Mouse (Mus musculus) spleen, adult 2 months (tissue): Measurements from ENCODE around the gene 4931414P19Rik. TPM values are rescaled to one million over a fixed set of nuclear protein-coding genes. Genes with fewer than 3 reads are reported as not detected.

Experiments used
- DNase-seq, 2 experiments: peaks; one replicate each; pipeline versions ENCODE4 v3.0.0 to v3.0.0-alpha.2; 2012 to 2021; ENCODE audit warnings: low spot score in 2 of 2, low read depth in 1 of 2
- H3K27ac ChIP-seq: fragments of 200-500 bp; 2 replicates; pipeline ENCODE4 v1.5.1; 2012; ENCODE audit warnings: low read length, inconsistent platforms; ENCODE audit not compliant: insufficient read depth
- H3K27me3 ChIP-seq: fragments of 200-500 bp; 2 replicates; pipeline ENCODE4 v1.6.1; 2012; ENCODE audit warnings: mild to moderate bottlenecking, moderate library complexity, low read length, inconsistent platforms; ENCODE audit not compliant: control insufficient read depth, insufficient read depth
- H3K36me3 ChIP-seq: fragments of 200-500 bp; 2 replicates; pipeline ENCODE4 v1.6.1; 2012; ENCODE audit warnings: mild to moderate bottlenecking, low read length, inconsistent platforms; ENCODE audit not compliant: control insufficient read depth, insufficient read depth
- H3K4me1 ChIP-seq: fragments of 200-500 bp; 2 replicates; pipeline ENCODE4 v1.6.1; 2011; ENCODE audit warnings: inconsistent platforms; ENCODE audit not compliant: control insufficient read depth, insufficient read depth, insufficient read length
- H3K4me3 ChIP-seq: fragments of 200-500 bp; 2 replicates; pipeline ENCODE4 v1.5.1; 2011; ENCODE audit warnings: mild to moderate bottlenecking, inconsistent platforms; ENCODE audit not compliant: insufficient read depth, insufficient read length; ENCODE audit errors: extremely low read depth
- CTCF ChIP-seq: fragments of 200-500 bp; IDR thresholded peaks from 2 replicates; pipeline ENCODE4 v1.5.1; 2011; ENCODE audit warnings: mild to moderate bottlenecking, inconsistent platforms; ENCODE audit not compliant: insufficient read depth, insufficient read length, insufficient replicate concordance; ENCODE audit errors: extremely low read depth
- POLR2A ChIP-seq: fragments of 200-500 bp; IDR thresholded peaks from 2 replicates; pipeline ENCODE4 v1.6.1; 2011; ENCODE audit warnings: low read depth, low read length, inconsistent platforms
- WGBS: fragments of 180-500 bp; shearing (Covaris S2); methylation state at CpG from one replicate; pipeline ENCODE4 v1.1.7; 2018; 5-methylcytosine and 5-hydroxymethylcytosine counted together
- polyA plus RNA-seq: library from polyadenylated mRNA; depleted of rRNA; stranded (reverse); fragments of >200 nt; gene quantifications from 2 replicates; pipeline ENCODE4 v1.2.3, GENCODE M21; 2012

4931414P19Rik gene
- polyA plus RNA-seq, 1 experiment: 4.2 TPM

DNA sequence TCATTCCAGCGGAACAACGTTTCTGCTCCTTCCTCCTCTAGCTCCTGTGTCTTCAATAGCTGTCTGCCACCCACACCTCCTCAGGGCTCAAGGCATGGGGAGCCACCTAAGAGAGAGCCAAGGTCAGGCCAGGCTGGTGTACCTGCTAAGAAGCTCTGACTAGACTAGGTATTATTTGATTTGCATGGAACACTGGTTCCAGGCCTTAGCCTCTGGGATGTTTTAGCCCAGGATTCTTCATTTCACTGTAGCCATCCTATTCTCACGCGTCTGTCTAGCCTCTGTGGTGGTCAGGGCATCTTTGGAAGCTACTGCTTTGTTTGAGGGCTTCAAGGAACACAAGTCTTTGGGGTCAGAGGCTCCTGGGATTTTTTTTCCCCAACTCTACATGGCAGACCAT is 33.7 kb downstream of the 4931414P19Rik start:
- TF ChIP-seq CTCF (no peak), POLR2A (no peak)
- H3K36me3 ChIP-seq: no peaks in the 10 kb centered on the region
- no peak overlapping the region for H3K4me3 ChIP-seq
- no peak for DNase-seq
- peaks cover 18% of the 10 kb centered on the region for H3K27me3 ChIP-seq
- WGBS: 80% methylated on average over 4 of the region's 4 CpGs
- no peak overlapping the region for H3K27ac ChIP-seq
- H3K4me1 ChIP-seq: peaks cover 12% of the 10 kb centered on the region

- 82% methylated on average over 17 of the region's 17 CpGs for WGBS
These were observed 36.1 kb downstream of the 4931414P19Rik start for GRCm38 (mm10) chr14:54569451-54570392.

GRCm38 (mm10) chr14:54568694-54569414 is 36.9 kb downstream of the 4931414P19Rik start:
- H3K36me3 ChIP-seq: no peaks in the 10 kb centered on the region
- no peaks in the 10 kb centered on the region for H3K4me1 ChIP-seq
- WGBS: 70% methylated on average over 15 of the region's 15 CpGs
- no peak overlapping the region for H3K4me3 ChIP-seq
- H3K27me3 ChIP-seq: no peaks in the 10 kb centered on the region
- TF ChIP-seq CTCF (peak; percentile 61; the same call in 1 of the 2 replicates), POLR2A (no peak)
- H3K27ac ChIP-seq: no peak overlapping the region
- peak; percentile 45 to 57 for DNase-seq

More at GRCm38 (mm10) chr14:54569451-54570392, 36.1 kb downstream of the 4931414P19Rik start:
- no peak for DNase-seq
- H3K36me3 ChIP-seq: no peaks in the 10 kb centered on the region
- no peak overlapping the region for H3K4me3 ChIP-seq
- TF ChIP-seq CTCF: no peak
- TF ChIP-seq POLR2A: no peak
- no peaks in the 10 kb centered on the region for H3K27me3 ChIP-seq
- no peaks in the 10 kb centered on the region for H3K4me1 ChIP-seq
- H3K27ac ChIP-seq: no peak overlapping the region

GRCm38 (mm10) chr14:54560527-54561242 is 45.1 kb downstream of the 4931414P19Rik start:
- 90% methylated on average over 14 of the region's 14 CpGs for WGBS
- Histone ChIP-seq H3K27ac (no peak overlapping the region), H3K27me3 (no peaks in the 10 kb centered on the region), H3K36me3 (no peaks in the 10 kb centered on the region), H3K4me1 (no peaks in the 10 kb centered on the region), H3K4me3 (no peak overlapping the region)
- DNase-seq: no peak
- TF ChIP-seq CTCF: no peak
- TF ChIP-seq POLR2A: no peak

- TF ChIP-seq CTCF (no peak), POLR2A (no peak)
These were observed 48.5 kb downstream of the 4931414P19Rik start for GRCm38 (mm10) chr14:54557330-54557729.

GRCm38 (mm10) chr14:54553975-54554769 is 51.6 kb downstream of the 4931414P19Rik start, which contains the start of gene Haus4:
Haus4 (minus strand) TSS chr14:54554616.
- TF ChIP-seq POLR2A (peak; percentile 58), CTCF (peak; percentile 49)
- under 1% methylated on average over 76 of the region's 76 CpGs for WGBS
- peak within 1 kb of the TSS; percentile 92 for H3K4me3 ChIP-seq
- peak; percentile 70 to 83 for DNase-seq
- peaks cover 8% of the 10 kb centered on the region for H3K36me3 ChIP-seq
- H3K27ac ChIP-seq: peak within 1 kb of the TSS; percentile 86
- no peaks in the 10 kb centered on the region for H3K27me3 ChIP-seq
- peaks cover 3% of the 10 kb centered on the region for H3K4me1 ChIP-seq

More at GRCm38 (mm10) chr14:54557330-54557729, 48.5 kb downstream of the 4931414P19Rik start:
- Histone ChIP-seq H3K27me3 (no peaks in the 10 kb centered on the region), H3K27ac (no peak overlapping the region), H3K36me3 (no peaks in the 10 kb centered on the region), H3K4me3 (no peak overlapping the region), H3K4me1 (peaks cover 3% of the 10 kb centered on the region)
- WGBS: 91% methylated on average over 8 of the region's 8 CpGs
- no peak for DNase-seq
